19 mouse cellular contexts compared by ENCODE assay signal in genomic region chr4:101997426-101997825, GRCm38 (mm10). TPM values are rescaled to one million over a fixed set of nuclear protein-coding genes. Genes with fewer than 3 reads are reported as not detected.
"Had no signal": no experiment of that assay in that cellular context is flagged by ENCODE, and none has a peak within 500 bp of the region (broad histone marks: within the 10 kb centered on the region; RNA-seq: fewer than 3 reads in every experiment).

No protein-coding gene starts in this region.

- DNase-seq: cerebellum, postnatal 10 days; cerebellum, postnatal 14 days; cerebellum, postnatal 25 days; cerebellum, postnatal 36 days; embryo, embryonic 11 days; forebrain, postnatal 0 days; gastrocnemius, adult 2 months; gastrocnemius, postnatal 10 days; gastrocnemius, postnatal 14 days; gastrocnemius, postnatal 25 days; gastrocnemius, postnatal 36 days; heart, adult 11 months; heart, adult 18-20 months; heart, adult 2 months had no signal

RNA-seq across cellular contexts. Expression of gene Gm12789, which starts 11.0 kb away (rescaled TPM):
- total RNA-seq: common myeloid progenitor, adult 5-6 weeks; forebrain, postnatal 0 days; gastrocnemius, adult 18-20 months; gastrocnemius, adult 2 months; gastrocnemius, postnatal 10 days; gastrocnemius, postnatal 14 days; gastrocnemius, postnatal 25 days; gastrocnemius, postnatal 36 days; gastrocnemius, postnatal 4 days; granulocyte monocyte progenitor cell, adult 5-6 weeks; heart, adult 18-20 months; heart, adult 2 months; heart, adult 8-10 months had no signal

RNA-seq across cellular contexts. Expression of gene Gm12790, which starts 16.6 kb away (rescaled TPM):
- total RNA-seq: common myeloid progenitor, adult 5-6 weeks; forebrain, postnatal 0 days; gastrocnemius, adult 18-20 months; gastrocnemius, adult 2 months; gastrocnemius, postnatal 10 days; gastrocnemius, postnatal 14 days; gastrocnemius, postnatal 25 days; gastrocnemius, postnatal 36 days; gastrocnemius, postnatal 4 days; granulocyte monocyte progenitor cell, adult 5-6 weeks; heart, adult 18-20 months; heart, adult 2 months; heart, adult 8-10 months had no signal

RNA-seq across cellular contexts. Expression of gene Gm12794, which starts 57.2 kb away (rescaled TPM):
- total RNA-seq: common myeloid progenitor, adult 5-6 weeks; forebrain, postnatal 0 days; gastrocnemius, adult 18-20 months; gastrocnemius, adult 2 months; gastrocnemius, postnatal 10 days; gastrocnemius, postnatal 14 days; gastrocnemius, postnatal 25 days; gastrocnemius, postnatal 36 days; gastrocnemius, postnatal 4 days; granulocyte monocyte progenitor cell, adult 5-6 weeks; heart, adult 18-20 months; heart, adult 2 months; heart, adult 8-10 months had no signal
